Comparison of ENCODE assay signal across 27 mouse cellular contexts in the genomic region with DNA sequence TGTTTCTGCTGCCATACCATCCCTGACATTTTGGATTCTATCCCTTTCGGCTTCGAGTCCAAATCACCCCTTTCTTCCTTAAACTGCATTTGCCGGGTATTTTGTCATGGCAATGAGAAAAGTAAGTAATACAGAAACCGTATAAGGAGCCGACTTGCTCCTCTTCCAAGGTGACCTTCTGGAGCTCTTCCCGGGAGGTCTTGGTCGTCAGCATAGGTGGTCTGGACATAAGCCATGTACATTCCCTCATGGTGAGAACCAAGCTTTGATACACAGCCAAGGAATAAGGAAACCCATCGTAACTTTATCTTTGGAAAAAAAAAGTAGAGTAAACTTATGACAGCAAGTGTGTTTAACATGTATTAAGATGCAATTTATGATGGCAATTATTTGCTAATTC.
"Had no signal": no experiment of that assay in that cellular context is flagged by ENCODE, and none has a peak within 500 bp of the region (broad histone marks: within the 10 kb centered on the region; RNA-seq: fewer than 3 reads in every experiment).

No protein-coding gene starts in this region.

- H3K4me1 ChIP-seq: embryonic facial prominence, embryonic 10.5 days; embryonic facial prominence, embryonic 12.5 days; embryonic facial prominence, embryonic 13.5 days; embryonic facial prominence, embryonic 15.5 days; forebrain, embryonic 10.5 days; forebrain, embryonic 12.5 days; forebrain, embryonic 13.5 days; forebrain, embryonic 15.5 days had no signal

- H3K4me2 ChIP-seq: embryonic facial prominence, embryonic 12.5 days; embryonic facial prominence, embryonic 13.5 days; embryonic facial prominence, embryonic 15.5 days; forebrain, embryonic 12.5 days; forebrain, embryonic 13.5 days; forebrain, embryonic 15.5 days had no signal

- DNase-seq: cerebellum, adult 2 months; cerebellum, adult 8-10 months; cerebellum, adult 9-10 months; cerebellum, adult 9-11 months; cerebellum, postnatal 10 days; cerebellum, postnatal 14 days; cerebellum, postnatal 25 days; cerebellum, postnatal 36 days; embryo, embryonic 11 days; forebrain, postnatal 0 days; gastrocnemius, adult 2 months; gastrocnemius, postnatal 10 days; gastrocnemius, postnatal 14 days; gastrocnemius, postnatal 25 days; gastrocnemius, postnatal 36 days; heart, adult 2 months had no signal

- H3K27ac ChIP-seq: embryonic facial prominence, embryonic 10.5 days; embryonic facial prominence, embryonic 12.5 days; embryonic facial prominence, embryonic 13.5 days; embryonic facial prominence, embryonic 15.5 days; forebrain, embryonic 10.5 days; forebrain, embryonic 12.5 days; forebrain, embryonic 13.5 days; forebrain, embryonic 15.5 days; gastrocnemius, adult 2 months; heart, adult 2 months had no signal

- H3K4me3 ChIP-seq: embryonic facial prominence, embryonic 10.5 days; embryonic facial prominence, embryonic 12.5 days; embryonic facial prominence, embryonic 13.5 days; embryonic facial prominence, embryonic 15.5 days; erythroblast, embryonic 14.5 days; forebrain, embryonic 10.5 days; forebrain, embryonic 12.5 days; forebrain, embryonic 13.5 days; forebrain, embryonic 15.5 days; gastrocnemius, adult 2 months; heart, adult 2 months had no signal

- H3K36me3 ChIP-seq: embryonic facial prominence, embryonic 10.5 days; embryonic facial prominence, embryonic 12.5 days; embryonic facial prominence, embryonic 13.5 days; embryonic facial prominence, embryonic 15.5 days; forebrain, embryonic 10.5 days; forebrain, embryonic 12.5 days; forebrain, embryonic 15.5 days had no signal

- H3K27me3 ChIP-seq: embryonic facial prominence, embryonic 12.5 days; embryonic facial prominence, embryonic 13.5 days; embryonic facial prominence, embryonic 15.5 days; forebrain, embryonic 12.5 days; forebrain, embryonic 13.5 days; forebrain, embryonic 15.5 days had no signal

- H3K9ac ChIP-seq: embryonic facial prominence, embryonic 12.5 days; embryonic facial prominence, embryonic 13.5 days; embryonic facial prominence, embryonic 15.5 days; forebrain, embryonic 12.5 days; forebrain, embryonic 13.5 days; forebrain, embryonic 15.5 days; forebrain, postnatal 0 days had no signal

- H3K9me3 ChIP-seq: embryonic facial prominence, embryonic 10.5 days; embryonic facial prominence, embryonic 12.5 days; embryonic facial prominence, embryonic 13.5 days; embryonic facial prominence, embryonic 15.5 days; forebrain, embryonic 12.5 days; forebrain, embryonic 15.5 days had no signal

- ATAC-seq: forebrain, embryonic 13.5 days; forebrain, embryonic 14.5 days; forebrain, embryonic 15.5 days; forebrain, embryonic 16.5 days; forebrain, postnatal 0 days had no signal
